Mouse (Mus musculus) cerebellum, adult 2 months (tissue): Measurements from ENCODE around the gene Tenm3.

ENCODE experiments used
- CTCF ChIP-seq: fragments of 200-500 bp; IDR thresholded peaks from 2 replicates; pipeline ENCODE4 v1.5.1; 2011; ENCODE audit warnings: low read depth, mild to moderate bottlenecking, control low read depth, low read length, moderate library complexity, borderline replicate concordance; ENCODE audit not compliant: insufficient read depth
- POLR2A ChIP-seq: fragments of 200-500 bp; IDR thresholded peaks from 2 replicates; pipeline ENCODE4 v1.6.1; 2011; ENCODE audit warnings: low read length, control low read depth, borderline replicate concordance; ENCODE audit not compliant: insufficient read depth

DNA sequence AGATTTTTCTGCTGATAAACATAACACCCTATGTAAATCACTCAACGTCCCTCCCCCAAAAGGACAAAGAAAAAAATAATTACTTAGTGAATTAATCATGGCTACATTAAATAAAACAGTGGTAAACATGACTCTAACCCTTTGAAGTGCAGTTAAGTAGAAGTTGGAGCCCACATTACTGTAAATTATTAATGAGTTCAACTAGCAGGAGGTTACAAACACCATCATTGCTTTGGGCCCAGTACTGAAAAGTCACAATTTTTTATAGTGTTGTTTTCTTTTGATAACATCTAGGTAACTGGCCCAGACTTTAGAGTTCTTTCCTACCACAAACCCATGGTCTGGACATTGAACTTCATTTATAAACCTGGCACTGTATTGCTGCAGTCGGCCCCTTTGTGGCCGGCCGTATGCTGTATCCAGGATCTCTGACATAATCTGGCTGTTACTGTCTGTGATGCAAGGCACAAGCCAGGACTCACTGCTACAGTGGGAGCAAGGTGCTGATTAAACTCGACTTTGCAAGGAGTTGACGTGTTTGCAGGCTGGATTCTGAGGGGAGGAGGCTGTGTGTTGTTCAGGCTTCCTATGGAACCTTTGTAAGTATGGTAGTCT is 602.7 kb downstream of the Tenm3 start:
- TF ChIP-seq CTCF, result no peak
- TF ChIP-seq POLR2A, result no peak
